Mouse (Mus musculus) natural killer cell, adult 2 months (primary cell): ENCODE data around the gene Chrna7.

Experiments used
- DNase-seq, 2 experiments: peaks; one replicate each; pipeline ENCODE4 v3.0.0; 2022; ENCODE audit warnings: low spot score in 2 of 2

Gene Chrna7

GRCm38 (mm10) chr7:63060996-63061395 is 151.4 kb downstream of the Chrna7 start:
- DNase-seq = no peak
